Mouse (Mus musculus): ENCODE data around the gene Ctnnd2.

- TF ChIP-seq GATA1 (IDR thresholded peaks at IDR 0.05; ENCODE audit: borderline replicate concordance, low read length) (no peak), FLI1 (IDR thresholded peaks at IDR 0.05; ENCODE audit: low read length) (no peak)
Measured at GRCm38 (mm10) chr15:30369997-30370396, 197.6 kb downstream of the Ctnnd2 start.
